Mouse (Mus musculus): ENCODE results near the gene Loxl3.

Loxl3 gene

GRCm38 (mm10) chr6:83054871-83055431 lies 21.0 kb downstream of the Loxl3 start, which contains the start of gene Htra2:
Gene Htra2, minus strand, starts transcription at chr6:83055273.
- no peak for DNase-seq

GRCm38 (mm10) chr6:83057790-83058189 lies 23.8 kb downstream of the Loxl3 start, which contains the start of gene Dqx1:
Gene Dqx1, plus strand, starts transcription at chr6:83057844.
- DNase-seq, result peak; percentile 38

- DNase-seq, result no peak
These were observed 24.8 kb downstream of the Loxl3 start for GRCm38 (mm10) chr6:83058725-83059124.

- DNase-seq, result no peak
These were observed 32.0 kb downstream of the Loxl3 start for GRCm38 (mm10) chr6:83065995-83066394.

- no peak for DNase-seq
These were observed 32.5 kb downstream of the Loxl3 start for GRCm38 (mm10) chr6:83066441-83066840.

GRCm38 (mm10) chr6:83068221-83068620 lies 34.2 kb downstream of the Loxl3 start:
- DNase-seq, result no peak

GRCm38 (mm10) chr6:83068706-83069487 lies 34.9 kb downstream of the Loxl3 start:
- no peak for DNase-seq

- no peak for DNase-seq
These were observed 35.7 kb downstream of the Loxl3 start for GRCm38 (mm10) chr6:83069488-83070246.

- no peak for DNase-seq
These were observed 36.1 kb downstream of the Loxl3 start, which contains the start of gene Tlx2 for GRCm38 (mm10) chr6:83070247-83070310. Gene Tlx2, minus strand, starts transcription at chr6:83070293.

GRCm38 (mm10) chr6:83070311-83071219 lies 36.6 kb downstream of the Loxl3 start:
- DNase-seq, result peak; percentile 42

- DNase-seq, result peak; percentile 47
These were observed 37.2 kb downstream of the Loxl3 start for GRCm38 (mm10) chr6:83071220-83071619.

GRCm38 (mm10) chr6:83074979-83075378 lies 41.0 kb downstream of the Loxl3 start:
- no peak for DNase-seq

- peak; percentile 72 for DNase-seq
These were observed 43.8 kb downstream of the Loxl3 start, which contains the start of gene Pcgf1 for GRCm38 (mm10) chr6:83077630-83078323. Gene Pcgf1, plus strand, starts transcription at chr6:83077869.

- DNase-seq, result peak; percentile 98
These were observed 44.4 kb downstream of the Loxl3 start for GRCm38 (mm10) chr6:83078324-83078858.

GRCm38 (mm10) chr6:83080210-83080609 lies 46.2 kb downstream of the Loxl3 start:
- DNase-seq, result no peak

- no peak for DNase-seq
These were observed 49.5 kb downstream of the Loxl3 start for GRCm38 (mm10) chr6:83083497-83083896.

GRCm38 (mm10) chr6:83084477-83084876 lies 50.5 kb downstream of the Loxl3 start:
- DNase-seq, result no peak

- DNase-seq, result no peak
These were observed 52.4 kb downstream of the Loxl3 start, which contains the start of gene Lbx2 for GRCm38 (mm10) chr6:83086121-83087035. Gene Lbx2, plus strand, starts transcription at chr6:83086367.

- DNase-seq, result no peak
These were observed 53.4 kb downstream of the Loxl3 start for GRCm38 (mm10) chr6:83087205-83087925.

GRCm38 (mm10) chr6:83087926-83088260 lies 53.9 kb downstream of the Loxl3 start:
- DNase-seq, result no peak

All from cerebellum, adult 11-12 months (tissue).